Mouse (Mus musculus) brain, adult 10 weeks (tissue): ENCODE measurements around the gene Gm3298. TPM values are rescaled to one million over a fixed set of nuclear protein-coding genes. Genes with fewer than 3 reads are reported as not detected.

ENCODE experiments used
- polyA plus RNA-seq: library from polyadenylated mRNA; stranded (reverse); fragments of 350-450 nt; fragmentation: Illumina TruSeq; extraction: RNeasy Lipid Tissue Mini Kit (QIAGEN cat#74804); gene quantifications from one replicate; pipeline ENCODE4 v1.2.3, GENCODE M21; 2015; ENCODE audit warnings: low read depth, low replicate concordance

The Gm3298 gene
- not detected for polyA plus RNA-seq

DNA sequence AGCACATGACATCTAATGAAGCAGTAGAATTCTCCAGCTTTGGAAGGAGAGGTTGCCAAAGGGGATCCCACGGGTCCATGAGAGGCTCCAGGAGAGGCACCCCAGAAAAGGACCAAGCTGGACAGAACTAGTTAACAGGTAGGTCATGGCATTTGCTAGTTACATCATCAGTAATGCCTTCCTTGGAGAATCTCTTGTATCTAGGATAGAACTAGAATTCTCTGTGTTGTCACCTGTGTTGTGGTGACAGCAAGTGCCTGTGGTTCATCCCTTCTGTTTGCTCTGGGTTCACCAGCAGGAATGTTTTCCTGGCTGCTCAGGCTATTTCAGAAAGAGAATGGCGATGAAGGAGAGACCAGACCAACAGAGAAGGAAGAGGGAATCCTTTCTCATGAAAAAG is at the start of gene Gm3298:
Gm3298 (plus strand) TSS at position 301 of the 400 bp plus-strand sequence.

DNA sequence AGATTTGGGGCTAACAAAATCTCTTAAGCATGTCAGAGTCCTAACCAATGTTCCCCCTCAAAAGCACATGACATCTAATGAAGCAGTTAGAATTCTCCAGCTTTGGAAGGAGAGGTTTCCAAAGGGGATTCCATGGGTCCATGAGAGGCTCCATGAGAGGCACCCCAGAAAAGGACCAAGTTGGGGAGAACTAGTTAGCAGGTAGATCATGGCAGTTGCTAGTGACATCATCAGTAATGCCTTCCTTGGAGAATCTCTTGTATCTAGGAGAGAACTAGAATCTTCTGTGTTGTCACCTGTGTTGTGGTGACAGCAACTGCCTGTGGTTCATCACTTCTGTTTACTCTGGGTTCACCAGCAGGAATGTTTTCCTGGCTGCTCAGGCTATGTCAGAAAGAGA is 32.1 kb upstream of the Gm3298 start, which contains the start of gene Gm8297:
Gm8297 (plus strand) TSS at position 301 of the 400 bp plus-strand sequence.

DNA sequence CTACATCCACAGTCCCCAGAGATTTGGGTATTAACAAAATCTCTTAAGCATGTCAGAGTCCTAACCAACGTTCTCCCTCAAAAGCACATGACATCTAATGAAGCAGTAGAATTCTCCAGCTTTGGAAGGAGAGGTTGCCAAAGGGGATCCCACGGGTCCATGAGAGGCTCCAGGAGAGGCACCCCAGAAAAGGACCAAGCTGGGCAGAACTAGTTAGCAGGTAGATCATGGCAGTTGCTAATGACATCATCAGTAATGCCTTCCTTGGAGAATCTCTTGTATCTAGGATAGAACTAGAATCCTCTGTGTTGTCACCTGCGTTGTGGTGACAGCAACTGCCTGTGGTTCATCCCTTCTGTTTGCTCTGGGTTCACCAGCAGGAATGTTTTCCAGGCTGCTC is 34.6 kb downstream of the Gm3298 start, which contains the start of gene 4930555G01Rik:
4930555G01Rik (plus strand) TSS at position 301 of the 400 bp plus-strand sequence.

Other genes with a start within 250 kb of the Gm3298 start
- not detected for gene Gm9602, start 239.6 kb upstream of the Gm3298 start, polyA plus RNA-seq
- gene Gm3269, start 177.8 kb upstream of the Gm3298 start, polyA plus RNA-seq: not detected
- not detected for gene Gm3264, start 160.3 kb upstream of the Gm3298 start, polyA plus RNA-seq
- 0.31 TPM for gene Gm3278, start 123.5 kb upstream of the Gm3298 start, polyA plus RNA-seq
- not detected for gene Gm8297, start 32.0 kb upstream of the Gm3298 start, polyA plus RNA-seq
- not detected for gene 4930555G01Rik, start 34.7 kb downstream of the Gm3298 start, polyA plus RNA-seq
- 2.6 TPM for gene Gm8281, start 55.1 kb downstream of the Gm3298 start, polyA plus RNA-seq
- not detected for gene Gm8279, start 115.6 kb downstream of the Gm3298 start, polyA plus RNA-seq
- not detected for gene Gm3317, start 148.6 kb downstream of the Gm3298 start, polyA plus RNA-seq
- gene Gm8271, start 169.9 kb downstream of the Gm3298 start, polyA plus RNA-seq: not detected
- not detected for gene Gm3526, start 244.7 kb downstream of the Gm3298 start, polyA plus RNA-seq